Mouse (Mus musculus): ENCODE results near the gene Serping1.

DNA sequence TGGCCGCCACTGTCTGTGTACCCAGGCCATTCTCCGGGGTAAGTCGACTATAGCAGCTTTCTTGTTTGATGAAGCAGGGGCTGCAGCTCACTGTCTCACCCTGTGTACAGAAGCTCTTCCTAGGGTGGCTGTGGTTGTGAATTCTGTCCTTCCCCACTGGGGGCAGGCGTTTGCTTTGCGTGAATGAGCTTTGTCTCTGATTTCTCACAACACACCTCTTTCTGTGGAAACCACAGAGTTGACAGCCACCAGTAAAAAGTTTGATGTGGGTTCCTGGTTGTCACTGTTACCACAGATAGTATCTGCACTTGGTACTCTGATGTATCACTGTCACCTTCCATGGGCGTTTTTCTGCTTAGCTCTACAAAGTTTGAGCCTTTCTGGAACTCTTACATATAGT is 4.0 kb upstream of the Serping1 start:
- TF ChIP-seq POLR2A (IDR thresholded peaks at IDR 0.05; ENCODE audit: borderline replicate concordance, control insufficient read depth, low read depth, low read length) (no peak), CTCF (IDR thresholded peaks at IDR 0.05; ENCODE audit: control insufficient read depth, insufficient read depth, low read length) (peak; percentile 29; the same call in 1 of the 2 replicates)

Data from bone marrow, adult 2 months (tissue).